Mouse (Mus musculus) stomach, postnatal 0 days (tissue): ENCODE results near the gene Gif. TPM values are rescaled to one million over a fixed set of nuclear protein-coding genes. Genes with fewer than 3 reads are reported as not detected.

Experiments
- ATAC-seq: fragments of 200-750 bp; cut with Nextera tagmentation; 2 replicates; pipeline ENCODE4 v1.8.0; 2017; ENCODE audit not compliant: low FRiP score, low TSS enrichment
- DNase-seq: peaks from one replicate; pipeline ENCODE4 v3.0.0-alpha.2; 2016; ENCODE audit warnings: low spot score
- H3K27ac ChIP-seq: fragments of 300-500 bp; sonication (generic); replicated peaks from 2 replicates; pipeline ENCODE4 v1.5.1; 2014; ENCODE audit warnings: mild to moderate bottlenecking, control low read depth
- H3K27me3 ChIP-seq: fragments of 300-500 bp; sonication (generic); 2 replicates; pipeline ENCODE4 v1.6.1; 2014; ENCODE audit warnings: low read length; ENCODE audit not compliant: control insufficient read depth, insufficient read depth
- H3K36me3 ChIP-seq: fragments of 300-500 bp; sonication (generic); 2 replicates; pipeline ENCODE4 v1.6.1; 2014; ENCODE audit warnings: low read length, mixed read lengths; ENCODE audit not compliant: control insufficient read depth, insufficient read depth
- H3K4me1 ChIP-seq: fragments of 300-500 bp; sonication (generic); replicated peaks from 2 replicates; pipeline ENCODE4 v1.6.1; 2014; ENCODE audit warnings: antibody characterized with exemption; ENCODE audit not compliant: control insufficient read depth, insufficient read depth
- H3K4me2 ChIP-seq: fragments of 300-500 bp; sonication (generic); replicated peaks from 2 replicates; pipeline ENCODE4 v1.6.1; 2014; ENCODE audit warnings: low read depth, mild to moderate bottlenecking, control low read depth, moderate library complexity
- H3K4me3 ChIP-seq: fragments of 300-500 bp; sonication (generic); 2 replicates; pipeline ENCODE4 v1.5.1; 2014; ENCODE audit warnings: low read depth, low read length, control low read depth
- H3K9ac ChIP-seq: fragments of 300-500 bp; sonication (generic); 2 replicates; pipeline ENCODE4 v1.6.1; 2014; ENCODE audit warnings: mild to moderate bottlenecking, low read length, control low read depth, mixed read lengths
- H3K9me3 ChIP-seq: fragments of 300-500 bp; sonication (generic); 2 replicates; pipeline ENCODE4 v1.6.1; 2016; ENCODE audit warnings: low read length; ENCODE audit not compliant: control insufficient read depth
- CTCF ChIP-seq: IDR thresholded peaks from 2 replicates; pipeline ENCODE4 v1.5.1; 2016; ENCODE audit warnings: antibody characterized with exemption, low read depth, mild to moderate bottlenecking, moderate library complexity
- EP300 ChIP-seq: optimal IDR thresholded peaks from 2 replicates; pipeline ENCODE3; 2016; ENCODE audit warnings: antibody characterized with exemption
- WGBS: fragments of 180-500 bp; shearing (Covaris S2); extraction: QIAGEN DNeasy Blood & Tissue Kit; methylation state at CpG from one replicate; pipeline ENCODE4 v1.1.7; 2014; 5-methylcytosine and 5-hydroxymethylcytosine counted together
- polyA plus RNA-seq: library from polyadenylated mRNA; unstranded; fragments of >200 nt; fragmentation: Nextera tagmentation; extraction: Ambion mirVana; gene quantifications from 2 replicates; pipeline ENCODE4 v1.2.1, GENCODE M21; 2015

The Gif gene
- 161 and 172 TPM in 2 replicates for polyA plus RNA-seq

- ATAC-seq (no peak), DNase-seq (no peak)
- Histone ChIP-seq H3K4me3 (no peak within 1 kb of the TSS), H3K36me3 (no peaks in the 10 kb centered on the region), H3K9ac (no peak within 1 kb of the TSS), H3K4me2 (no peak within 1 kb of the TSS), H3K27me3 (no peaks in the 10 kb centered on the region), H3K4me1 (no peaks in the 10 kb centered on the region), H3K27ac (no peak within 1 kb of the TSS), H3K9me3 (no peaks in the 10 kb centered on the region)
- WGBS, result 83% methylated on average over 2 of the region's 2 CpGs
- TF ChIP-seq CTCF (no peak), EP300 (no peak)
Observed at GRCm38 (mm10) chr19:11747298-11747697, at the start of gene Gif. TSS of gene Gif (plus strand) at chr19:11747554.

- H3K4me1 ChIP-seq, result no peaks in the 10 kb centered on the region
- DNase-seq (no peak), ATAC-seq (no peak)
- no peak overlapping the region for H3K4me3 ChIP-seq
- no peaks in the 10 kb centered on the region for H3K9me3 ChIP-seq
- no peak for TF ChIP-seq EP300
- H3K36me3 ChIP-seq, result no peaks in the 10 kb centered on the region
- no peak overlapping the region for H3K9ac ChIP-seq
- 77% methylated on average over 6 of the region's 6 CpGs for WGBS
- H3K27ac ChIP-seq, result no peak overlapping the region
- no peak overlapping the region for H3K4me2 ChIP-seq
- no peaks in the 10 kb centered on the region for H3K27me3 ChIP-seq
Observed at GRCm38 (mm10) chr19:11698342-11698741, 49.0 kb upstream of the Gif start.

- H3K4me3 ChIP-seq, result no peak overlapping the region
- DNase-seq (no peak), ATAC-seq (no peak)
- H3K4me2 ChIP-seq, result no peak overlapping the region
- no peaks in the 10 kb centered on the region for H3K27me3 ChIP-seq
- H3K9me3 ChIP-seq, result no peaks in the 10 kb centered on the region
- WGBS, result 78% methylated on average over 4 of the region's 4 CpGs
- H3K36me3 ChIP-seq, result no peaks in the 10 kb centered on the region
- no peaks in the 10 kb centered on the region for H3K4me1 ChIP-seq
- H3K9ac ChIP-seq, result no peak overlapping the region
- no peak overlapping the region for H3K27ac ChIP-seq
- TF ChIP-seq CTCF (no peak), EP300 (no peak)
Observed at GRCm38 (mm10) chr19:11712451-11712850, 34.9 kb upstream of the Gif start.

- TF ChIP-seq CTCF (no peak), EP300 (no peak)
- ATAC-seq, result no peak
- no peak for DNase-seq
- H3K27me3 ChIP-seq, result no peaks in the 10 kb centered on the region
- no peak overlapping the region for H3K9ac ChIP-seq
- no peaks in the 10 kb centered on the region for H3K9me3 ChIP-seq
- WGBS, result 86% methylated on average over 3 of the region's 3 CpGs
- no peaks in the 10 kb centered on the region for H3K4me1 ChIP-seq
- no peaks in the 10 kb centered on the region for H3K36me3 ChIP-seq
- H3K4me2 ChIP-seq, result no peak overlapping the region
- no peak overlapping the region for H3K4me3 ChIP-seq
- no peak overlapping the region for H3K27ac ChIP-seq
Observed at GRCm38 (mm10) chr19:11720071-11720470, 27.3 kb upstream of the Gif start.

- H3K36me3 ChIP-seq, result no peaks in the 10 kb centered on the region
- H3K9ac ChIP-seq, result no peak overlapping the region
- ATAC-seq, result no peak
- WGBS, result 27% methylated on average over 2 of the region's 2 CpGs
- H3K27me3 ChIP-seq, result no peaks in the 10 kb centered on the region
- no peak overlapping the region for H3K27ac ChIP-seq
- no peaks in the 10 kb centered on the region for H3K4me1 ChIP-seq
- no peak overlapping the region for H3K4me3 ChIP-seq
- H3K4me2 ChIP-seq, result no peak overlapping the region
- no peaks in the 10 kb centered on the region for H3K9me3 ChIP-seq
- no peak for DNase-seq
- TF ChIP-seq EP300 (no peak), CTCF (no peak)
Observed at GRCm38 (mm10) chr19:11723870-11724269, 23.5 kb upstream of the Gif start.

- no peaks in the 10 kb centered on the region for H3K27me3 ChIP-seq
- no peaks in the 10 kb centered on the region for H3K4me1 ChIP-seq
- TF ChIP-seq CTCF (no peak), EP300 (no peak)
- H3K36me3 ChIP-seq, result no peaks in the 10 kb centered on the region
- no peak overlapping the region for H3K9ac ChIP-seq
- H3K27ac ChIP-seq, result no peak overlapping the region
- no peak overlapping the region for H3K4me3 ChIP-seq
- 19% methylated on average over 6 of the region's 6 CpGs for WGBS
- no peak overlapping the region for H3K4me2 ChIP-seq
- DNase-seq, result peak; percentile 60
- ATAC-seq, result peak; percentile 79
- H3K9me3 ChIP-seq, result no peaks in the 10 kb centered on the region
Observed at GRCm38 (mm10) chr19:11724275-11724674, 23.1 kb upstream of the Gif start.
